Mouse (Mus musculus): ENCODE results near the gene L3mbtl1. TPM values are rescaled to one million over a fixed set of nuclear protein-coding genes. Genes with fewer than 3 reads are reported as not detected.

L3mbtl1 gene
- polyA plus RNA-seq, 1 experiment, result 0.51 TPM

DNA sequence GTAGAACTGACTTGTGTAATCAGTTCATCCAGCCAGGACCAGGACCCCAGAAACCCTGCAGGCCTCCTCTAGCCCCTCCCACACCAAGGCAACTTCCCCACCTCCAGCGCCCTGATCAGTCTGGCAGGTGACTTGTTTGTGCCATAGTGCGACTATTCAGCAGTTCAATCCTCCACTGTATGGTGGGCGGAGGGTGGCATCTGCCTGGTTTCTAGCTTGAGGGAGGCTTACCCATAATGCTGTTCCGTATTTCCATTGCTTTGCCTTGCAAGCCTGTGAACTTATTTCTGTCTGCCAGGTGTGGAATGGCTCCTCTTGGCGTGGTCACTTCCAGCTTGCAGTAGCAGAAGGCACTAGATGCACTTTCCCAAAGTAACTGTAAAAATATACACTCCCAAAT is 20.4 kb upstream of the L3mbtl1 start:
- Histone ChIP-seq H3K27ac (ENCODE audit: insufficient read depth, low read length) (no peak overlapping the region), H3K4me1 (ENCODE audit: control insufficient read depth, insufficient read depth, low read length) (no peaks in the 10 kb centered on the region), H3K4me3 (ENCODE audit: insufficient read depth, low read length) (no peak overlapping the region)
- no peak for TF ChIP-seq CTCF (IDR thresholded peaks at IDR 0.05; ENCODE audit: borderline replicate concordance, insufficient read depth, low read length)
- TF ChIP-seq POLR2A (IDR thresholded peaks at IDR 0.05; ENCODE audit: low read depth, low read length), result no peak

DNA sequence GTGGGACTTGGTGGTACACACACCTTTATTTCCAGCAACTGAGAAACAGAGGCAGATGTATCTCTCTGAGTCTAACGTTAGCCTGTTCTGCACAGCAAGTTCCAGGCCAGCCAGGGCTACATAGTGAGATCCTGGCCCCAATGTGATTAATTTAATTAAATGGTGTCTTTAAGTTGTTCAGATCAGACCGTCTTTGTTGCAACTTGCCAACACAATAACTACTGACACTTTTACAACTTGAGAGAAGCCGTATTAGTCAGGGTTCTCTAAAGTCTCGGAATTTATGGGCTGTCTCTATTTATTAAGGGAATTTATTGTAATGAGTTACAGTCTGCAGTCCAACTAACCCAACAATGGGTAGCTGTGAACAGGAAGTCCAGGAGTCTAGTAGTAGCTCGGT is 19.1 kb upstream of the L3mbtl1 start:
- no peak overlapping the region for H3K27ac ChIP-seq (ENCODE audit: insufficient read depth, low read length)
- H3K4me1 ChIP-seq (ENCODE audit: control insufficient read depth, insufficient read depth, low read length), result no peaks in the 10 kb centered on the region
- no peak overlapping the region for H3K4me3 ChIP-seq (ENCODE audit: insufficient read depth, low read length)
- TF ChIP-seq CTCF (IDR thresholded peaks at IDR 0.05; ENCODE audit: borderline replicate concordance, insufficient read depth, low read length), result no peak
- no peak for TF ChIP-seq POLR2A (IDR thresholded peaks at IDR 0.05; ENCODE audit: low read depth, low read length)

DNA sequence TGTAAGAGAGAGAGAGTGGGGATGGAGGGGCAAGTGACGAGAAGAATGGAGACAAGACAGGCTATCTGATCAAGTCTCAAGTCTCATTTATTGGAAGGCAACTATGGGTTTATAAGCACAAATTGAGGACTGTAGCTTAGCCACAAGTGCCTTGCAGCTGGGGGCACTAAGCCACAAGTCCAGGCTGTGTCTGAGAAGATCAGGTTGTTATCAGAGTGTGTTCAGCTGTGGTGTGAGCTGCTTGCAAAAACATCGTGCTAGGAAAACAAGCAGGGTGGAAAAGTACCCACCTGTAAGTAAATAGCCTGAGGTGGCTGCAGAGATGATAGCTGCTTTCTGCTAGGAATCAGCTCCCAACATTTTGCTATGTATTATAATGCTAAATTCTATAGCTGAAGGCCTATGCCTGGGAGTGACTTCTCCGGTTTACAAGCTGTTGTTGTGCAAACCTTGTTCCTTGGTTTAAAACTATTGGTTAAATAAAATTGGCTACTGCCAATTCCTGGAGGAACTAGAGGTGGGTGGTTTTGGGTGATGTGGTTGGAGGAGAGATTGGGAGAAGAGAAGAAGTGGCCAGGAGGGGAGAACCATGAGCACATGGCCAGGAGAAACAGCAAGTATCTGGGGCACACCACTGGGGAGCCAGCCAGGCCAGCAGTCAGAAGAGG is 15.2 kb upstream of the L3mbtl1 start:
- no peak overlapping the region for H3K27ac ChIP-seq (ENCODE audit: insufficient read depth, low read length)
- no peak overlapping the region for H3K4me3 ChIP-seq (ENCODE audit: insufficient read depth, low read length)
- no peak for TF ChIP-seq CTCF (IDR thresholded peaks at IDR 0.05; ENCODE audit: borderline replicate concordance, insufficient read depth, low read length)
- TF ChIP-seq POLR2A (IDR thresholded peaks at IDR 0.05; ENCODE audit: low read depth, low read length), result no peak
- H3K4me1 ChIP-seq (ENCODE audit: control insufficient read depth, insufficient read depth, low read length), result no peaks in the 10 kb centered on the region; the same call in 1 of the 2 replicates

DNA sequence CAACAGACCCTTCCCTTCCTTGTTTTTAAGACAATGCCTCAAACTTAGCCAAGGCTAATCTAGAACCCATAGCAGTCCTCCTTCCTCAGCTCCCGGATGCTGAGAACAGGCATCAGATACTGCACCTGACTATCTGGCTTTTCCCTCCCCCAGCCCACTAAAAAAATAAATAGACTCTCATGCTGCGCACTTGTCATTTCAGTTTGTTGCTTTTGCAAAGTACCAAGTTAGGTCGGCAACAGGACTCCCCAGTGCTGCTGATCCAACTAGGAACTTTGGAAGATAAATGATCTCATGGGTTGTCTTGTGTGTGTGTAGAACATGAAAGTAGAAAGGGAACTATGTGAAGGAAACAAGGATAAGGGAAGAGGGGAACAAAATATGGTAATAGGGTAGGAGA is 13.6 kb upstream of the L3mbtl1 start:
- H3K4me3 ChIP-seq (ENCODE audit: insufficient read depth, low read length), result no peak overlapping the region
- H3K27ac ChIP-seq (ENCODE audit: insufficient read depth, low read length), result no peak overlapping the region
- peaks cover 2% of the 10 kb centered on the region for H3K4me1 ChIP-seq (ENCODE audit: control insufficient read depth, insufficient read depth, low read length)
- TF ChIP-seq POLR2A (IDR thresholded peaks at IDR 0.05; ENCODE audit: low read depth, low read length), result no peak
- TF ChIP-seq CTCF (IDR thresholded peaks at IDR 0.05; ENCODE audit: borderline replicate concordance, insufficient read depth, low read length), result no peak

DNA sequence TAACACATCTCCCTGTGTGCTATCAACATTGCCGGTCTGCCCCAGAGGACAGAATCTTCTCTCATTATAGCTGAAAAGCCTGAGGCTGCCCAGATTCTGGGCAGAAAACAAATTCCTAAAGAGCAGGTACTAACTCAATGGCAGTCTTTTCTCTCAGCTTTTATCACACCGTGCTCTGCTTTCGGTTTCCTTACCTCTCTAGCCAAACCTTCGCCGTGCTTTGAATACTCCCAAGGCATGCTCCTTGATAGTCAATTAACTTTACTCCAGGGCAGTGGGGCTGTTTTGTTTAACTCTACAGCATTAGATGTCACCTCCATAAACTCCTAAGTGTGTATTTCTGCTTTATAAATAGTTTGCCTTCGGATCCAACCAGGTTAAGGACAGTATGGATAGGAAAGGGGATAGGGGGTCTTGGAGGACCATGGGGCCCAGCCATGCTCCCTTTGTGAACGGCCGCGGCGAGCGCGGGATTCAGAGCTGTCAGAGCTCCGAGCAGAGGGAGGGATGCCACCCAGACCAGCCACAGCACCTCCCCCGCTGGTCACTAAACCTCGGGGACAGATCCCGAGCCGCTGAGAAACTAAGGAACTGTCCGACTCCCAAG is 12.7 kb upstream of the L3mbtl1 start:
- TF ChIP-seq POLR2A (IDR thresholded peaks at IDR 0.05; ENCODE audit: low read depth, low read length), result no peak; the same call in 1 of the 2 replicates
- TF ChIP-seq CTCF (IDR thresholded peaks at IDR 0.05; ENCODE audit: borderline replicate concordance, insufficient read depth, low read length), result no peak
- peaks cover 2% of the 10 kb centered on the region for H3K4me1 ChIP-seq (ENCODE audit: control insufficient read depth, insufficient read depth, low read length)
- H3K4me3 ChIP-seq (ENCODE audit: insufficient read depth, low read length), result peak overlapping the region; percentile 79
- no peak overlapping the region for H3K27ac ChIP-seq (ENCODE audit: insufficient read depth, low read length)

DNA sequence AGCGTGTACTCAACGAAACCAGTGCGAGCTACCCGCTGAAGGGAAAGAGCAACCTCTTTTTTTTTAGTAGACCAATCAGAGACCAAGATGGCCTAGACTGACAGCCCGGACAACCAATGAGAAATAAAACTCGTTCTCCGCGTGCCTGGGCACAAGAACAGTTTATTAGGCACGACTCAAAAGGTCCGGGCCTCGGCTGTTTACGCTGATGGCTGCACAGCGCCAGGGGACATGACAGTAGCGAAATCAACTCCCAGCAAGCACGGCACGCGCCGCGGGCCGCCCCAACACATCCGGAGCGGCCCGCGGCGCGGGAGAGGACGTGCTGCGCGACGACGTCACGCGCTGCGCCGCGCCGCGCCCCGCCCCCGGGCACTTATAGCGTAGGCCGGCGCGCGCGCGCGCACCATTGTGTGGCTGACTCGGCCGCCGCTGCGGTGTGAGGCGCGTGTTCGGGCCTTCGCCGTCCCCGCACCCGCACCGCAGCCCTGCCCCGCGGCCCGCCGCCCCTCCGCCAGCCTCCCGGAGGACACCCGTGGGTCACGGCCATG is 12.1 kb upstream of the L3mbtl1 start, which contains the start of gene Srsf6:
Srsf6 (plus strand) TSS at position 406 of the 551 bp plus-strand sequence.
- TF ChIP-seq POLR2A (IDR thresholded peaks at IDR 0.05; ENCODE audit: low read depth, low read length) (peak; percentile 89), CTCF (IDR thresholded peaks at IDR 0.05; ENCODE audit: borderline replicate concordance, insufficient read depth, low read length) (no peak)
- H3K27ac ChIP-seq (ENCODE audit: insufficient read depth, low read length), result peak within 1 kb of the TSS; percentile 87

DNA sequence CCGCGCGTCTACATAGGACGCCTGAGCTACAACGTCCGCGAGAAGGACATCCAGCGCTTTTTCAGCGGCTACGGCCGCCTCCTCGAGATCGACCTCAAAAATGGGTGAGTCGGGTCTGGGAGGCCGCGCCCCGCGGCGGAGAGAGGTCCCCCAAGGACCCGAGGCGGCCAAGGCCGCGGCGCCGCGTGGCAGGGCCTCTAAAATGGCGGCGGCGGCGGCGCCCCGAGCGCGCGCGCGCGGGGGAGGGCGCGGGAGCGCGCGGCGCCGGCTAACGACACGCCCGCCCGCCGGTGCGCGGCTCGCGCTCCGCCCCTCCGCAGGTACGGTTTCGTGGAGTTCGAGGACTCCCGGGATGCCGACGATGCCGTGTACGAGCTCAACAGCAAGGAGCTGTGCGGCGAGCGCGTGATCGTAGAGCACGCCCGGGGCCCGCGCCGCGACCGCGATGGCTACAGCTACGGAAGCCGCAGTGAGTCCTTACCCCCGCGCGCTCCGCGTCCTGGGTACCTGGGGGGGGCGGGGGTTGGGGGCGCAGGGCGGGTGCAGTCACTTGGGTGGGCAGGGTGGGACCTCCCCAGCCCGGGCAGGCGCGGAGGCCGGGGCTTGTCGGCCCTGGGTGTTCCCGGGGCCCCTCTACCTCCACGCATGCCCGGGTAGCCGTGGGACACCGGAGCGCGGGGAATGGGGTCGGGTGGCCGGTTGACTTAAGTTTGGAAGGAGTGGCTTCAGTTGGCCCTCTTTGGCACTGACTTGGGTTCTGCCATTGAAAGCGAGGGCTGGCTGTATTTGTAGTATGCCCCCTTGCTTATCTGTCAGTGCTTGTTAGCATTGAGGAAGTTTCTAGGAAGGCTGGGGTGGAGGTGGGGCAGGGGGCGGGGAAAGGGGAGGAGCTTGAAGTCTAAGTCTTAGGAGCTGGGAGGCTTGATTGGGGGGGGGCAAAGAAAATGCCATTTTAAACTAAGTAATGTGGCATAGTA is 11.3 kb upstream of the L3mbtl1 start:
- H3K27ac ChIP-seq (ENCODE audit: insufficient read depth, low read length), result peak overlapping the region; percentile 87
- peak overlapping the region; percentile 95 for H3K4me3 ChIP-seq (ENCODE audit: insufficient read depth, low read length)
- H3K4me1 ChIP-seq (ENCODE audit: control insufficient read depth, insufficient read depth, low read length), result peaks cover 2% of the 10 kb centered on the region
- 0 out of 2 replicates have a peak, but pooled peaks have one; percentile 38 for TF ChIP-seq POLR2A (IDR thresholded peaks at IDR 0.05; ENCODE audit: low read depth, low read length)
- no peak for TF ChIP-seq CTCF (IDR thresholded peaks at IDR 0.05; ENCODE audit: borderline replicate concordance, insufficient read depth, low read length)

More for the DNA sequence above, 12.1 kb upstream of the L3mbtl1 start, which contains the start of gene Srsf6:
- Histone ChIP-seq H3K4me1 (ENCODE audit: control insufficient read depth, insufficient read depth, low read length) (peaks cover 2% of the 10 kb centered on the region), H3K4me3 (ENCODE audit: insufficient read depth, low read length) (peak within 1 kb of the TSS; percentile 95)

DNA sequence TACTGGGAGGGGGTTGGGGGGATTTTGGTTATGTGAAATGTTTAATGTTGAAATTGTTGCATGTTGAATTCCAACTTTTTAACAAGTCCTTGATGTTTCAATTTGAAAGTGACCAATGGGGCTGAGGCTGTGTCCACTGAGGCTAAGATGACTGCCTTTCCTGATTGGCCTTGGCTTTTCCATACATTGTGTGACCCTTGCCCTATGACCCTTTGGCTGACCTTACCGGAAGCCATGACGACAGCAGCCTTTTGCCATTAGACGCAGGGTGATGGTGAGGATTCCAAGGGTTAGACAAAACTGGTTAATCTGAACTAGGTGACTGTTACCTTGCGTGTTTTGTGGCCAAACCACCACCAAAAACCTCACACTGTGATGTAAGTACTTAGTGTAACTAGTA is 10.6 kb upstream of the L3mbtl1 start:
- Histone ChIP-seq H3K27ac (ENCODE audit: insufficient read depth, low read length) (no peak overlapping the region), H3K4me1 (ENCODE audit: control insufficient read depth, insufficient read depth, low read length) (peaks cover 2% of the 10 kb centered on the region), H3K4me3 (ENCODE audit: insufficient read depth, low read length) (peak overlapping the region; percentile 95)
- TF ChIP-seq CTCF (IDR thresholded peaks at IDR 0.05; ENCODE audit: borderline replicate concordance, insufficient read depth, low read length) (no peak), POLR2A (IDR thresholded peaks at IDR 0.05; ENCODE audit: low read depth, low read length) (no peak)

DNA sequence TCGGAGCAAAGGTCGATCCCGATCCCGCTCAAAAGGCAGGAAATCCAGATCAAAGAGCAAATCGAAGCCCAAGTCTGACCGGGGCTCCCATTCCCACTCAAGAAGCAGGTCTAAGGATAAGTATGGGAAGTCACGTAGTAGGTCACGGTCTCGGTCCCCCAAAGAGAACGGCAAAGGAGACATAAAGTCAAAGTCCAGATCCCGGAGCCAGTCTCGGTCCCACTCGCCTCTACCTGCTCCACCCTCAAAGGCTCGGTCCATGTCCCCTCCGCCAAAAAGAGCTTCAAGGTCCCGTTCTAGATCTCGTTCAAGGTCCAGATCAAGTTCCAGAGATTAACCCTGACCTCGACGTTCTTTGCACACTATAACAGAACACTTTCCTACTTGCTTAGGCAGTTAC is 8.9 kb upstream of the L3mbtl1 start:
- Histone ChIP-seq H3K4me3 (ENCODE audit: insufficient read depth, low read length) (no peak overlapping the region), H3K4me1 (ENCODE audit: control insufficient read depth, insufficient read depth, low read length) (peaks cover 2% of the 10 kb centered on the region), H3K27ac (ENCODE audit: insufficient read depth, low read length) (no peak overlapping the region)
- TF ChIP-seq CTCF (IDR thresholded peaks at IDR 0.05; ENCODE audit: borderline replicate concordance, insufficient read depth, low read length) (no peak), POLR2A (IDR thresholded peaks at IDR 0.05; ENCODE audit: low read depth, low read length) (no peak)
